Mouse (Mus musculus) thymus, postnatal 36 days (tissue): ENCODE measurements around the gene Capn12.

Experiments used
- DNase-seq, 2 experiments: peaks; one replicate each; pipeline ENCODE4 v3.0.0; 2022; ENCODE audit warnings: mixed read lengths in 2 of 2

Capn12 gene

GRCm38 (mm10) chr7:28881199-28881598 is at the start of gene Capn12:
Gene Capn12 (plus strand): TSS chr7:28881422.
- DNase-seq: peak; percentile 33 to 62

DNA sequence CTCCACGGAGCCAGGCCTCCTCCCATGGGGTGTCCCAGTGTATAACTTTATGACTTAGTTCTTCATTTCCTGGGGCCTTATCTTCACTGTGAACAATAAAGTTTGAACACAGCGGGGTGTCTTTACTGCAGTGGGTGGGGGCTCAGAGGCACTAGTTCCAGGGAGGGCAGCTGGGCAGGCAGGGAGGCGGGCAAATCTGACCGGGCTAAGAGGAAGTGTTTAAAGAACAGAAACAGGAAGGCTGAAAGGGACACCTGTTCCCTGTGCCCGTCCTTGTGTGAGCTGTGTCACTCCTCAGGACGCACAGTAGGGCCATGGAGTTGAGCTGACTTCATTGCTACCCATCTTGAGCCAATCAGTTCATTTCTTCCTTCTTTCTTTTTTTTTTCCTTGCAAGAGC is 49.1 kb upstream of the Capn12 start:
- DNase-seq: no peak

DNA sequence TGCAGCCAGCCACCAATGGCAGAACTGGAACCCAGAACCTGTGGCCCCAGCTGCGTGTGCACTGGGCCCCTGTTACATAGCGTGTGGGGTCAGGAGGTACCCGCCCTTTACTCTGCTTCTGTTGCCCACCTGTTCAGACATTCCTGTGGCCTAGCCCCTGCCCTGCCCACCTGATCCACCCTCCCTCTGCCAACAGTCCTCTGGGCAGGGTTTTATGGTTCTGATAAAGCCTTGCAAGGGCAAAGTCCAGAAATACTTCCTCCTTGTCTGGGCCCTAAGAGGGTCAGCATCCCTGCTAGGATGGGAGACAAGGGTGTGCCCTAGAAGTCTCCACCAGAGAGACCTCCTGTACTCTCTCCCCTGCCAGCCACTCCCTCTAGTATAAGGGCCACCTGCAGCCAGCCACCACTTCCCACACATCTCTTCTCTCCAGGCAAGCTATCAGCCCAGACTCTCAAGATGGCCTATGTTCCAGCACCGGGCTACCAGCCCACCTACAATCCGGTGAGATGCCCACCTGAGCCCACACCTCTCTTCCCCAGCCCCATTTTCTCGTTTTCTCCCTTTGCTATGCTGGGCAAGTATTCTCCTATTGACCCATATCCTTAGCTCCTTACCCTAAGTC is 47.4 kb upstream of the Capn12 start, which contains the start of gene Lgals4:
Gene Lgals4, plus strand, starts transcription at position 132 of the 625 bp plus-strand sequence.
- DNase-seq: no peak

DNA sequence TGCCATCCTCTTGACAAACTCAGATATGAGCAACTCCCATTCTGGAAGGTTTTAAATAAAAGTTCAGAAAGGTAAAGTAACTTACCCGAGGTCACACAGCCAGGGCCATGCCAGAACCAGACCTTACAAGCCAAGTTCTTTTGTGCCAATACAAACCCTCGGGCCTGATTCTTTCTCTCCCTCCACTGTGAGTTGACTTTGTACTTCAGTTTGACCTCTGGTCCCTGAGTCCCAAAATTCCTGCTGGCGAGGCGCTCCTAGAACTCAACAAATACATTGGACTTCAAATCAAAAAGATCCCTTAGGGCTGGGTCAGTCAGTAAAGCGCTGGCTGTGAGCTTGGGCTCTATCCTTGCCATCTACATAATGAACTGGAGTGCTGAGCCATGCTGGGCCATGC is 44.3 kb upstream of the Capn12 start:
- no peak for DNase-seq

DNA sequence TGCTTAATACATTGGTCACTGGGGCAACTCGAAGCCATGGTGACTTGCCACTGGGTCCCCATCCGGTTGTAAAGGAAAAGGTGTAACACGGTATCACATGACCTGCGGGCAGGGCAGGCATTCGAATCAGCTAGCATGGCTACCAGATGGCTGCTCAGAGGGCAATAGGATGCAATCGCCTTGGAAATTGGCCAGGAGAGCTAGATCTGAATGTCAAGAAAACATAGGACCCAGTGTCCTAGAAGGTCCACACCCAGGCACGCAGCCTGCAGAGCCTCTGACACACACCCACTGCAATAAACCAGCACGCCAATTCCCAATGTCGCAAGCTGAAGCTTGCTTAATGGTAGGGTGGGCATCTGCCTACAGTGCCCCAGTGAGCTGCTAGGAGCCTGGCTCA is 42.9 kb upstream of the Capn12 start:
- no peak for DNase-seq

DNA sequence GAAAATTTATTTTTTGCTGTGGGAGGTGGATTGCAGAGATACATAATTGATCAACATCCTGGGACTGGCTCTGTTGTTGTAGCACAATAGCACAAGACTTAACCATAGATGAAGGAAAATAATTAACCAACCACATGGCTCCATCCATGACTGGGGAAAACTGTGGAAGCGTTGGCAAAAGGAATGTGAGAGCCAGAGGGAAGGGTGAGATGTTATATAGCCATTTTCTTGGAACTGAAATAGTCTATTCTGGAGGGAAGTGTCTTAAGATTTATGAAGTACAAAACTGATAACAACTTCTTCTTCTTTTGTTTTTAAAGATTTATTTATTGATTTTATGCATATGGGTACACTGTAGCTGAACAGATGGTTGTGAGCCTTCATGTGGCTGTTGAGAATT is 33.9 kb upstream of the Capn12 start:
- DNase-seq: no peak

GRCm38 (mm10) chr7:28849700-28850236 is 31.5 kb upstream of the Capn12 start:
- DNase-seq: no peak

GRCm38 (mm10) chr7:28850642-28851041 is 30.6 kb upstream of the Capn12 start:
- DNase-seq: no peak

- DNase-seq: no peak
Observed at GRCm38 (mm10) chr7:28859953-28860352, 21.3 kb upstream of the Capn12 start.

DNA sequence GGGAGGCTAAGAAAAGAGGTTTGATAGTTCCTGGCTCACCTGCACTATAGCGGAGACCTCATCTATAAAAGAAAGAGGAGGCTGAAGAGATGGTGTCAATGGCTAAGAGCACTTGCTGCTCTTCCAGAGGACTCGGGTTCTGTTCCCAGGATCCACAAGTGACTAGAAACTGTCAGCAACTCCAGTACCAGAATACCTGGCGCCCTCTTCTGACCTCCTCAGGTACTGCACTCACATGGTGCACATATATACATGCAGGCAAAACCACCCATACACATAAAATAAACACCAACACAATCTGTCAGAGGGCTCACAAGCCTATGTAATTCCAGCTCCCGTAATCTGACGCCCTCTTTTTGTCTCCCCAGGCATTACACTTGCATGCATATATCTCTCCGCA is 20.3 kb upstream of the Capn12 start:
- DNase-seq: no peak

- no peak for DNase-seq
Observed at GRCm38 (mm10) chr7:28862817-28863499, 18.3 kb upstream of the Capn12 start.

- no peak for DNase-seq
Observed at GRCm38 (mm10) chr7:28863540-28863939, 17.7 kb upstream of the Capn12 start, which contains the start of gene Lgals7. Gene Lgals7 (plus strand): TSS chr7:28863853.

DNA sequence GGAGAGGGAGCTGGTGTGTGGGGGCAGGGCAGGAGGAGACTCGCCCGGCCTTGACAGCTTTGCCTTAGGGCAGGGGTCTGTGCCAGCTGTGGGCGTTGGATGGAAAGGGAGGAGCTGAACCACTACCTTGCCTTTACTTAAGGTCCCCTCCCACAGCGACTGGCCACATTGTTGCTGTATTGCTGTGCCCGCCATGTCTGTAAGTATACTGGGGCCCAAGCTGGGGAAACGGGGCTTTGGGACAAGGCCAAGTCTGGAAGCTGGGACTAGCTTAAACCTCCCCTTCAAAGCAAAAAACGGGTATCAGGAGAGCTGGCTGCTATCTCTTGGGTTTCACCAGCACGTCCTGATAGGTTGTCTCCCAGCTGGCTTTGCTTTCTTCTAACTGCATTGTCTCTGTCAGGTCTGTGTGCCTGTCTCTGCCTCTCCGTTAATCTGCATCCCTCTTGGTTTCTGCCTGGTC is 16.9 kb upstream of the Capn12 start:
- DNase-seq: no peak

DNA sequence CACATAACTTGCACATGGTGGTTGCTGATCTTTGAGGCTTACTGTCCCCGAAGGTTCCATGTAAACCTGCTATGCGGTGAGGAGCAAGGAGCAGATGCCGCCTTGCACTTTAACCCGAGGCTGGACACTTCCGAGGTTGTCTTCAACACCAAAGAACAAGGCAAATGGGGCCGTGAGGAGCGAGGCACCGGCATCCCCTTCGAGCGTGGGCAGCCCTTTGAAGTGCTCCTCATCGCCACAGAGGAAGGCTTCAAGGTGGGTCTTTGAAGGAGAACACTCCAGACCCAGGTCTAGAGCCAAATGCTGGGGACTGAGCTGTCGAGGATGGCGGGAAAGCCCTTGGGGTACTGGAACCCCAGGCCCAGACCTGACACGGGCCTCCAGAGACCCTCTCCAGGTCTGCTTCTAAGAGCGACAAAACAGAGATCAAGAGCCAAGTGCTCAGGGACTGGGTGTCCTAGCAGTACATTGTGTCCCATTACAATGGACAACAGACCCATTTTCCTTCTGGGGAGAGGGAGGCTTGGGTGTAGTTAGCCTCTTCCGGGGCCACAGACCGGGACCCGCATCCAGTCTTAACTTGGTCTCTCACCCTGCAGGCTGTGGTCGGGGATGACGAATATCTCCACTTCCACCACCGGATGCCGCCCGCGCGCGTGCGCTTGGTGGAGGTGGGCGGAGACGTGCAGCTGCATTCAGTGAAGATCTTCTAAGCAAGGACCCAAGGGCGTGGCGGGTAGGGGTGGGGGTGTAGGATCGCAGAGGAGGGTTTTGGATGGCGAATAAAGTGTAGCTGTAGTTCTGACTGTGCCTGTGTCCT is 15.5 kb upstream of the Capn12 start:
- DNase-seq: peak; percentile 98 to 99

GRCm38 (mm10) chr7:28866769-28867507 is 14.3 kb upstream of the Capn12 start:
- DNase-seq: peak in 1 of 2 experiments; percentile 54

- peak; percentile 75 to 77 for DNase-seq
Observed at GRCm38 (mm10) chr7:28867508-28868340, 13.5 kb upstream of the Capn12 start.

- DNase-seq: no peak
Observed at GRCm38 (mm10) chr7:28870901-28871664, 10.1 kb upstream of the Capn12 start.

DNA sequence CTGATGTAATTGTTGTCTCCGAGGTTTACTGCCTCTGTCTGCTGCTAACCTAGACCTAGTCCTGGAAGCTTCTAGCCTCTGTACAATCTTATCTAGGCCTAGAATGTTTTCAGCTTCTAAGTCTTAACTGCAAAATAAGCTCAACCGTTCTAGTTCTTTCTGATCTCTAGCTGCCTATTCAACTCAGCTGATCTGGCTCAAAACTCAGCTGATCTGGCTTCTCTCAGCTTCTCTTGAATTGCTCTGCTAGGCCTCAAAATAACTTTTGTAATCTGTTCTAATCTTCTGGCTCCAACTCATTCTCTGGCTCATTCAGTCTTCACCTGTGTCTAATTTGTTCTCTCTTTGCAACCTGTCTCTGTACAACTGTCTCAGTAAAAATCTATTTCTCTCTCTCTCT is 6.7 kb upstream of the Capn12 start:
- DNase-seq: no peak

DNA sequence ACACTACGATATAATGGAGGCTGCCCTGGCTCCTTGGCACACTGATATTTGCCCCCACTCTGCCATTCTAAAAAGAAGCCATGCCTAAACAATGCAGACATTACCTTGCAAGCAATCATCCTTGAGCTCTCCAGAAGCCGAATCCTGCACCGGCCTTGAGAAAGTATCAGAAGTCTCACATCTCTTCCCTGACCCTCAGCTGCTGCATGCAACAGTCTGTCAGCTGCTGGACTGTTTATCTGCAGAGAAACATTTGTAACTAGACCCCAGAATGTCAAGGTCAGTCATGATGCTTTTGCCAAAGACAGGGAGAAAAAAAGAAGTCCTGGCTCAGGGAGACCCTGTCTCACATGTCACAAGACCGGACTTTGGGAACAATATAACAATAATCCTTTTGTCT is 5.1 kb upstream of the Capn12 start:
- DNase-seq: no peak

DNA sequence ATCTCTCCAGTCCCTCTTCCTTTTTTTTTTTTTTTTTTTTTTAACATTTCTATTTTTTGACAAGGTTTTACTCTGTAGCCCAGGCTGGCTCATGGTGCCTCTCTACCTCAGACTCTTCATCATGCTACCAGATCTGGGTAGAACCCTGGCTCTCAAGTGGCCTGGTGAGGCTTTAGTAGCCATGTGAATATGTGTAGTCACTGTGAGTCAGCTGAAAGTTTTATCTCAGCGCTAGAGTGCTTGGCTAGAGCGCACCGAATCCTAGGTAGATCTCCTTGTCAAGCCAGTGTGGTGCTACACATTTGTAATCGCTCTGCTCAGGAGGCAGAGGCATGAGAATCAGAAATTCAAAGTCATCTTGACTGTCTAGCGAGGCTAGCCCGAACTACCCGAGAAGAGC is 4.1 kb upstream of the Capn12 start:
- DNase-seq: no peak

- DNase-seq: no peak
Observed at GRCm38 (mm10) chr7:28877856-28878255, 3.4 kb upstream of the Capn12 start.
